Mouse (Mus musculus): ENCODE data around the gene Nrxn1. TPM values are rescaled to one million over a fixed set of nuclear protein-coding genes. Genes with fewer than 3 reads are reported as not detected.

Gene Nrxn1
- total RNA-seq, 4 experiments from 2014 or later: 1.3 to 3.6 (median 2.6) TPM

GRCm38 (mm10) chr17:90087616-90088313 is 1005.1 kb downstream of the Nrxn1 start:
- DNase-seq (ENCODE audit: low spot score): no peak

GRCm38 (mm10) chr17:90086826-90087225 is 1006.0 kb downstream of the Nrxn1 start:
- DNase-seq (ENCODE audit: low spot score): no peak

GRCm38 (mm10) chr17:90079003-90079402 is 1013.9 kb downstream of the Nrxn1 start:
- DNase-seq (ENCODE audit: low spot score): no peak

GRCm38 (mm10) chr17:90078488-90078887 is 1014.4 kb downstream of the Nrxn1 start:
- DNase-seq (ENCODE audit: low spot score): no peak

- no peak for DNase-seq (ENCODE audit: low spot score)
These were observed 1030.0 kb downstream of the Nrxn1 start for GRCm38 (mm10) chr17:90062866-90063265.

- no peak for DNase-seq (ENCODE audit: low spot score)
These were observed 1032.0 kb downstream of the Nrxn1 start for GRCm38 (mm10) chr17:90060872-90061271.

- DNase-seq (ENCODE audit: low spot score): no peak
These were observed 1032.7 kb downstream of the Nrxn1 start for GRCm38 (mm10) chr17:90060168-90060567.

GRCm38 (mm10) chr17:90059320-90060111 is 1033.4 kb downstream of the Nrxn1 start:
- no peak for DNase-seq (ENCODE audit: low spot score)

GRCm38 (mm10) chr17:90054312-90054711 is 1038.6 kb downstream of the Nrxn1 start:
- no peak for DNase-seq (ENCODE audit: low spot score)

GRCm38 (mm10) chr17:90039316-90039715 is 1053.6 kb downstream of the Nrxn1 start:
- no peak for DNase-seq (ENCODE audit: low spot score)

GRCm38 (mm10) chr17:90032416-90032815 is 1060.5 kb downstream of the Nrxn1 start:
- no peak for DNase-seq (ENCODE audit: low spot score)

GRCm38 (mm10) chr17:90016636-90017035 is 1076.2 kb downstream of the Nrxn1 start:
- DNase-seq (ENCODE audit: low spot score): no peak

GRCm38 (mm10) chr17:90011761-90012160 is 1081.1 kb downstream of the Nrxn1 start:
- no peak for DNase-seq (ENCODE audit: low spot score)

- DNase-seq (ENCODE audit: low spot score): peak; percentile 1
These were observed 1085.3 kb downstream of the Nrxn1 start for GRCm38 (mm10) chr17:90007438-90008109.

GRCm38 (mm10) chr17:89990651-89991050 is 1102.2 kb downstream of the Nrxn1 start:
- DNase-seq (ENCODE audit: low spot score): no peak

Small RNA genes within 50 kb of the gene (microRNA-seq; reads per million reads assigned to microRNA genes)
- gene Gm24510 (not detected), gene Gm27475 (not detected), gene Gm47307 (not detected)
